Mouse (Mus musculus) limb, embryonic 11.5 days (tissue): ENCODE measurements at regions not wholly inside any gene's neighbourhood (a gene's known extent, or its start where the extent isn't known, plus 50 kb on each side); places are given as distances from the start of the nearest gene placed in this dataset.
A peak's percentile ranks its signal among the peaks of the same experiment; 100 is the strongest.

ENCODE experiments used
- ATAC-seq: fragments of 200-750 bp; cut with Nextera tagmentation; 2 replicates; pipeline ENCODE4 v1.8.0; 2017; ENCODE audit warnings: low read depth; ENCODE audit not compliant: insufficient number of reproducible peaks, low FRiP score, low TSS enrichment
- DNase-seq: peaks from one replicate; pipeline ENCODE4 v3.0.0-alpha.2; 2015; ENCODE audit warnings: low spot score
- H3K27ac ChIP-seq: fragments of 300-500 bp; sonication (generic); replicated peaks from 2 replicates; pipeline ENCODE4 v1.5.1; 2014; ENCODE audit warnings: low read depth, mild to moderate bottlenecking, low read length
- H3K27me3 ChIP-seq: fragments of 300-500 bp; sonication (generic); 2 replicates; pipeline ENCODE4 v1.6.1; 2014; ENCODE audit warnings: mild to moderate bottlenecking, low read length, mixed read lengths; ENCODE audit not compliant: control insufficient read depth, insufficient read depth
- H3K36me3 ChIP-seq: fragments of 300-500 bp; sonication (generic); 2 replicates; pipeline ENCODE4 v1.6.1; 2014; ENCODE audit warnings: mild to moderate bottlenecking, low read length, moderate library complexity, mixed read lengths; ENCODE audit not compliant: control insufficient read depth, insufficient read depth
- H3K4me1 ChIP-seq: fragments of 300-500 bp; sonication (generic); 2 replicates; pipeline ENCODE4 v1.6.1; 2014; ENCODE audit warnings: low read length, mixed read lengths; ENCODE audit not compliant: control insufficient read depth, insufficient read depth
- H3K4me2 ChIP-seq: fragments of 300-500 bp; sonication (generic); 2 replicates; pipeline ENCODE4 v1.6.1; 2014; ENCODE audit warnings: low read depth, mild to moderate bottlenecking, moderate library complexity; ENCODE audit not compliant: severe bottlenecking
- H3K4me3 ChIP-seq: fragments of 300-500 bp; sonication (generic); 2 replicates; pipeline ENCODE4 v1.5.1; 2014; ENCODE audit warnings: low read depth, low read length
- H3K9ac ChIP-seq: fragments of 300-500 bp; sonication (generic); 2 replicates; pipeline ENCODE4 v1.6.1; 2014; ENCODE audit warnings: mild to moderate bottlenecking, low read length
- H3K9me3 ChIP-seq: fragments of 300-500 bp; sonication (generic); 2 replicates; pipeline ENCODE4 v1.6.1; 2016; ENCODE audit warnings: low read length; ENCODE audit not compliant: control insufficient read depth
- WGBS: fragments of 180-500 bp; shearing (Covaris S2); extraction: QIAGEN DNeasy Blood & Tissue Kit; methylation state at CpG from one replicate; pipeline ENCODE4 v1.1.7; 2014; 5-methylcytosine and 5-hydroxymethylcytosine counted together

DNA sequence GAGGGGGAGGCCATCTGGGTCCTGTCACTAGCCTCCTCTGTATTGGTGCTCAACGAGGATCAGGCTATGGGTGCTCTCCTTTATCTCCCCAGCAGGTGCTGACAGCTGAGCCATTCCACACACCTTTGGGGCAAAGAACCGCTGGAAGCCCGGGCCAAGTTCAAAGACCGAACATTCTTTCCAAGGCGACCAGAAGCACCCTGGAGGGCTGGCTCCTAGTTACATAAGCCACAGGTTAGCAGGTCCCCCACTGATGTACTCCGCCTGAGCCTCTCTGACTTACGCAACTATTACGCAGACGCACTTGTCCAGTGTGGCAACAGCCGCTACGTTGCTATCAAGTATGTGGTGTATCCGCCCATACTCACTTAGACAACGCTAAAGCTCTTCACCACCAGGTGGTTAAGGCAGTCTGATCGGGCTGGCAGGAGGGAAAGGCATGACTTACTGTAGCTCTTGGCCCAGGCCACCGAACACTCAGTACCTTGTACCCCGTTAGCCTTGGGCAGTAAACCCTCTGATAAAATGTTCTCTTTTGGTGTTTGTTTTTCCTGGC lies 69.2 kb downstream of the Gm33543 start:
- H3K4me2 ChIP-seq, result no peak overlapping the region
- DNase-seq (no peak), ATAC-seq (0 out of 2 replicates have a peak, but pooled peaks have one; percentile 59)
- 81% methylated on average over 16 of the region's 16 CpGs for WGBS
- no peak overlapping the region for H3K27ac ChIP-seq
- H3K27me3 ChIP-seq, result no peaks in the 10 kb centered on the region
- no peak overlapping the region for H3K4me3 ChIP-seq
- H3K4me1 ChIP-seq, result peaks cover 3% of the 10 kb centered on the region; the same call in 1 of the 2 replicates
- H3K9ac ChIP-seq, result no peak overlapping the region
- no peaks in the 10 kb centered on the region for H3K36me3 ChIP-seq
- no peaks in the 10 kb centered on the region for H3K9me3 ChIP-seq

- H3K9ac ChIP-seq, result no peak overlapping the region
- H3K27me3 ChIP-seq, result no peaks in the 10 kb centered on the region
- ATAC-seq (no peak), DNase-seq (no peak)
- H3K4me3 ChIP-seq, result no peak overlapping the region
- no peaks in the 10 kb centered on the region; the same call in 1 of the 2 replicates for H3K4me1 ChIP-seq
- H3K9me3 ChIP-seq, result no peaks in the 10 kb centered on the region
- H3K36me3 ChIP-seq, result no peaks in the 10 kb centered on the region
- H3K4me2 ChIP-seq, result no peak overlapping the region
- WGBS, result 91% methylated on average over 9 of the region's 9 CpGs
- no peak overlapping the region for H3K27ac ChIP-seq
Measured at GRCm38 (mm10) chr10:95772811-95773424, 69.8 kb downstream of the Gm33543 start.

DNA sequence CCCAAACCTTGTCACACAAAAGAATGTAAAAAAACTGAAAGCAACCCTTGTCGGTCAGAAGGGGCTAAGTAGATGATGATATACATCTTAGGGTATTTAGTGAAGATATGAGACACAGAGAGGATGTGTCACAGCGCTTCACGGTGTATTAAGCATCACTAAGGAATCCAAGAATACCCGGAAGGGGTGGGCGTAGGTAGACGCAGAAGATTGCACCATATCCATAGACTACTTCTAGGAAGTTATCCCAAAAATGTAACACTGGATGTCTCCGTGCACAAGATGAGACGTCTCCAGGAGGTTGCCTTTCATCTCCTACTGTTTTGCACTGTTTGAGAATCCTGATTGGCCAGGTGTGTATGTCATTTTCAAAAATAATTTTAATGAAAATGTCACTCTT lies 73.8 kb downstream of the Gm33543 start:
- WGBS, result 92% methylated on average over 8 of the region's 8 CpGs

DNA sequence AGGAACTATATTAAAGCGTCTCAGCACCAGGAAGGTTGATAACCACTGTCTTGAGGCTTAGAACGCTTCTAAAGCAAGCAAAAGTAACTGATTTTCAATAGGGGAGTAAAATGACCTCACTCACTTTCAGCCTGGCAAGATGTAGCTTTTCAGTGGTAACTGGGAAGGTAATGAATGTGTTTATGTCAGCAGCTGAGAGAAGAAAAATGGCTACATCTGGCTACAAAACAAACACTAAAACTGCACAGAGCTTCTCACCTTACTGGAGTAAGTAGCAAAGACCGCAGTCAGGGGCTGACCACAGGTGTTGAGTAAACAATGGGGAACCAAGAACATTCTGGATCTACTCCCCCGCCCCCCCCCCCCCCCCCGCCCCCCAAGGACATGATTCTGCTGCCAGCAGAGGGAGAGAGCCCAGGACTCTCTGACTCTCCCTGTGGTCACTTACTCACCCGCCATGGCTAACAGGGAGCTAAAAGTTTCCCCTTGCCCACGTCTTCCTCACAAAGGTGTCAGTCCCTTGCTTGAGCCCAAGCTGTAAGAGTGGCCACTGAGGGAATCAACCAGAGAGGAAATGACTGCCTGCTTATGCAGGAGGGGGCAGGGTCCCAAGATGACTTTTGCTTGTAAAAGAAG lies 75.1 kb downstream of the Gm33543 start:
- no peaks in the 10 kb centered on the region for H3K36me3 ChIP-seq
- no peaks in the 10 kb centered on the region for H3K9me3 ChIP-seq
- 0 out of 2 replicates have a peak, but pooled peaks cover 3% of the 10 kb centered on the region for H3K4me1 ChIP-seq
- no peaks in the 10 kb centered on the region for H3K27me3 ChIP-seq
- WGBS, result 38% methylated on average over 7 of the region's 7 CpGs
- H3K9ac ChIP-seq, result no peak overlapping the region
- no peak overlapping the region for H3K4me3 ChIP-seq
- H3K4me2 ChIP-seq, result no peak overlapping the region
- H3K27ac ChIP-seq, result no peak overlapping the region
- ATAC-seq (no peak), DNase-seq (no peak)

More for the DNA sequence above, 73.8 kb downstream of the Gm33543 start:
- Histone ChIP-seq H3K27ac (no peak overlapping the region), H3K4me2 (no peak overlapping the region), H3K36me3 (no peaks in the 10 kb centered on the region), H3K4me3 (no peak overlapping the region), H3K4me1 (no peaks in the 10 kb centered on the region; the same call in 1 of the 2 replicates), H3K9me3 (no peaks in the 10 kb centered on the region), H3K27me3 (no peaks in the 10 kb centered on the region), H3K9ac (no peak overlapping the region)
- ATAC-seq, result no peak
- no peak for DNase-seq

DNA sequence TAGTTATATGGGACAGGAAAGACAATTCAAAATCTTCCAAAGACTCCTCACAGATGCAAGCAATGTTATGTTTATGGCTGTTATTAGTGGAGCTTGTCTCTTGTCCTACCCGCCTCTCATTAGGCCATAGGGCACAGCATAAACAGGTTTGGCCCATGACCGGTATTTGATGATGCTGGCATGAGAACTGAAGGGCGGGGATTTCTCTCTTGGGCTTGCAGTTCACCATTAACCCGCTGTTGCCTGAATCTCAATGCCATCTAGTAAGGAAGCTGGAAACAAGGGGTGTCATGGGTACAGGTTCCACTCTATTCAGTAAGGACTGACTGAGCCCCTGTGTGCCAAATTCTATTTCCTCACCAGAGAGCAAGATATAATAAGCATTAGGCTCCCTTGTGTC lies 78.6 kb downstream of the Gm33543 start:
- no peak overlapping the region for H3K4me3 ChIP-seq
- no peaks in the 10 kb centered on the region for H3K27me3 ChIP-seq
- H3K4me2 ChIP-seq, result no peak overlapping the region
- H3K4me1 ChIP-seq, result 0 out of 2 replicates have a peak, but pooled peaks cover 3% of the 10 kb centered on the region
- H3K9me3 ChIP-seq, result no peaks in the 10 kb centered on the region
- ATAC-seq (no peak), DNase-seq (no peak)
- H3K27ac ChIP-seq, result no peak overlapping the region
- H3K36me3 ChIP-seq, result no peaks in the 10 kb centered on the region
- WGBS, result 77% methylated on average over 4 of the region's 4 CpGs
- H3K9ac ChIP-seq, result no peak overlapping the region

DNA sequence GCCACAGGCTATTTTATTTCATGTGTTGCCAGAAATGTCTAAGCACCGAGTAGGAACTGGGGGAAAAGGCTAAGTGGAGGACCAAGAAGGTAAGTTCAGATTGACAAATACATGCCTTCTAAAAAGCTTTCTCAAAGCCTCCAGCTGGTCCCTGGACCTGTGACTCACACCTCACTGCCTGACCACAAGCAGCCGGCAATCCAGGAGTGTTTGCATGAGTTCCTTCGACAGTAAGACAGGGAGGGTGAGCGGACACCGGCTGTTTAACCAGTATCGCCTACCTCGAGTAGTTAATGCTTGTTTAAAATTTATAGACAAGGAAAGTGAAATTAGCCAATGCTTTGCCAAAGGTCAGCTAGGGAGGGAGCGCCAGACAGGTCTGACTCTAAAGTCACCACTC lies 80.1 kb downstream of the Gm33543 start:
- Histone ChIP-seq H3K9me3 (no peaks in the 10 kb centered on the region), H3K4me3 (no peak overlapping the region), H3K36me3 (no peaks in the 10 kb centered on the region), H3K4me1 (0 out of 2 replicates have a peak, but pooled peaks cover 3% of the 10 kb centered on the region), H3K9ac (no peak overlapping the region), H3K27me3 (no peaks in the 10 kb centered on the region), H3K4me2 (no peak overlapping the region), H3K27ac (no peak overlapping the region)
- ATAC-seq (no peak), DNase-seq (no peak)
- WGBS, result 47% methylated on average over 8 of the region's 8 CpGs

DNA sequence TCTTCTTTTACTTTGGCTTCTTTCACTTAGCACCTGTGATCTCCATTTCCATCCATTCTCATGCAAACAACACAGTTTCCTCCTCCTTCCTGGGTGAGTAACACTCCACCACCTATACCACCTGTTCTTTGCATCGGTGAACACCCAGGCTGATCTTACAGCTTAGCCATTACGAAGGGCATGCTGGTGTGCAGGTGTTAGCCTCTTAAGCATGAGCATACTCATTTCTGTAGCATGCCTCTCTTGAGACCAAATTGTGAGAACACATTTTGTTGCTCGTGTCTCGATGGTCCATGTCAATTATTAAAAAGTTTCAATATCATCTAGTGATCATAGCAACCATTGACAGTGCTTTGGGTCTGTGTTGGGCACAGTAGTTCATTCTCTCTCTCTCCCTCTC lies 80.8 kb downstream of the Gm33543 start:
- no peak for DNase-seq
- no peak overlapping the region for H3K27ac ChIP-seq
- H3K27me3 ChIP-seq, result no peaks in the 10 kb centered on the region
- ATAC-seq, result no peak
- no peaks in the 10 kb centered on the region for H3K36me3 ChIP-seq
- no peak overlapping the region for H3K4me3 ChIP-seq
- no peaks in the 10 kb centered on the region for H3K9me3 ChIP-seq
- H3K4me1 ChIP-seq, result 0 out of 2 replicates have a peak, but pooled peaks cover 3% of the 10 kb centered on the region
- WGBS, result 92% methylated on average over 4 of the region's 4 CpGs
- no peak overlapping the region for H3K9ac ChIP-seq
- no peak overlapping the region for H3K4me2 ChIP-seq

- no peak overlapping the region for H3K27ac ChIP-seq
- H3K27me3 ChIP-seq, result no peaks in the 10 kb centered on the region
- DNase-seq (no peak), ATAC-seq (no peak)
- H3K36me3 ChIP-seq, result no peaks in the 10 kb centered on the region
- H3K9ac ChIP-seq, result no peak overlapping the region
- H3K9me3 ChIP-seq, result no peaks in the 10 kb centered on the region
- WGBS, result 78% methylated on average over 9 of the region's 9 CpGs
- no peak overlapping the region for H3K4me2 ChIP-seq
- 0 out of 2 replicates have a peak, but pooled peaks cover 3% of the 10 kb centered on the region for H3K4me1 ChIP-seq
- H3K4me3 ChIP-seq, result no peak overlapping the region
Measured at GRCm38 (mm10) chr10:95760121-95760870, 82.4 kb downstream of the Gm33543 start.
